Mouse (Mus musculus): ENCODE data around the gene Pik3r2. TPM values are rescaled to one million over a fixed set of nuclear protein-coding genes. Genes with fewer than 3 reads are reported as not detected.

Pik3r2 gene
- polyA plus RNA-seq, 1 experiment from 2014 or later = 112 TPM

- 92% methylated on average over 7 of the region's 7 CpGs for WGBS
- Histone ChIP-seq H3K9ac (ENCODE audit: low read depth, low read length) (no peak overlapping the region), H3K27me3 (ENCODE audit: control insufficient read depth, insufficient read depth, low read depth, low read length) (peaks cover 4% of the 10 kb centered on the region), H3K9me3 (replicated peaks; ENCODE audit: control insufficient read depth, low read length, poor library complexity, severe bottlenecking) (no peaks in the 10 kb centered on the region), H3K36me3 (ENCODE audit: control insufficient read depth, insufficient read depth, low read length) (peaks cover 35% of the 10 kb centered on the region), H3K4me3 (ENCODE audit: low read depth, low read length) (no peak overlapping the region), H3K4me2 (ENCODE audit: low read length) (no peak overlapping the region), H3K27ac (ENCODE audit: low read length) (no peak overlapping the region), H3K4me1 (ENCODE audit: control insufficient read depth, insufficient read depth, low read length) (peaks cover 36% of the 10 kb centered on the region)
- ATAC-seq = no peak
Observed at GRCm38 (mm10) chr8:70771217-70771616, 5.3 kb downstream of the Pik3r2 start.

GRCm38 (mm10) chr8:70770748-70771147, 5.8 kb downstream of the Pik3r2 start:
- Histone ChIP-seq H3K4me2 (ENCODE audit: low read length) (no peak overlapping the region), H3K27me3 (ENCODE audit: control insufficient read depth, insufficient read depth, low read depth, low read length) (peaks cover 4% of the 10 kb centered on the region), H3K36me3 (ENCODE audit: control insufficient read depth, insufficient read depth, low read length) (peaks cover 35% of the 10 kb centered on the region), H3K9ac (ENCODE audit: low read depth, low read length) (no peak overlapping the region), H3K4me1 (ENCODE audit: control insufficient read depth, insufficient read depth, low read length) (peaks cover 39% of the 10 kb centered on the region), H3K4me3 (ENCODE audit: low read depth, low read length) (no peak overlapping the region), H3K27ac (ENCODE audit: low read length) (no peak overlapping the region), H3K9me3 (replicated peaks; ENCODE audit: control insufficient read depth, low read length, poor library complexity, severe bottlenecking) (no peaks in the 10 kb centered on the region)
- ATAC-seq = no peak
- 96% methylated on average over 13 of the region's 13 CpGs for WGBS

GRCm38 (mm10) chr8:70769858-70770257, 6.7 kb downstream of the Pik3r2 start:
- 72% methylated on average over 12 of the region's 12 CpGs for WGBS
- Histone ChIP-seq H3K9me3 (replicated peaks; ENCODE audit: control insufficient read depth, low read length, poor library complexity, severe bottlenecking) (no peaks in the 10 kb centered on the region), H3K4me2 (ENCODE audit: low read length) (no peak overlapping the region), H3K27me3 (ENCODE audit: control insufficient read depth, insufficient read depth, low read depth, low read length) (peaks cover 4% of the 10 kb centered on the region), H3K9ac (ENCODE audit: low read depth, low read length) (peak overlapping the region; percentile 25; the same call in 1 of the 2 replicates), H3K27ac (ENCODE audit: low read length) (no peak overlapping the region), H3K4me1 (ENCODE audit: control insufficient read depth, insufficient read depth, low read length) (peaks cover 31% of the 10 kb centered on the region), H3K36me3 (ENCODE audit: control insufficient read depth, insufficient read depth, low read length) (peaks cover 35% of the 10 kb centered on the region), H3K4me3 (ENCODE audit: low read depth, low read length) (no peak overlapping the region)
- ATAC-seq = no peak

GRCm38 (mm10) chr8:70769359-70769758, 7.2 kb downstream of the Pik3r2 start:
- no peak overlapping the region for H3K9ac ChIP-seq (ENCODE audit: low read depth, low read length)
- 5% methylated on average over 26 of the region's 26 CpGs for WGBS
- no peaks in the 10 kb centered on the region for H3K9me3 ChIP-seq (replicated peaks; ENCODE audit: control insufficient read depth, low read length, poor library complexity, severe bottlenecking)
- H3K27me3 ChIP-seq (ENCODE audit: control insufficient read depth, insufficient read depth, low read depth, low read length) = peaks cover 4% of the 10 kb centered on the region
- H3K4me3 ChIP-seq (ENCODE audit: low read depth, low read length) = no peak overlapping the region
- H3K36me3 ChIP-seq (ENCODE audit: control insufficient read depth, insufficient read depth, low read length) = peaks cover 35% of the 10 kb centered on the region
- peak; percentile 73 for ATAC-seq
- H3K27ac ChIP-seq (ENCODE audit: low read length) = no peak overlapping the region
- no peak overlapping the region for H3K4me2 ChIP-seq (ENCODE audit: low read length)
- peaks cover 26% of the 10 kb centered on the region for H3K4me1 ChIP-seq (ENCODE audit: control insufficient read depth, insufficient read depth, low read length)

- Histone ChIP-seq H3K9ac (ENCODE audit: low read depth, low read length) (no peak overlapping the region), H3K27ac (ENCODE audit: low read length) (no peak overlapping the region), H3K4me3 (ENCODE audit: low read depth, low read length) (no peak overlapping the region), H3K36me3 (ENCODE audit: control insufficient read depth, insufficient read depth, low read length) (peaks cover 35% of the 10 kb centered on the region), H3K9me3 (replicated peaks; ENCODE audit: control insufficient read depth, low read length, poor library complexity, severe bottlenecking) (no peaks in the 10 kb centered on the region), H3K27me3 (ENCODE audit: control insufficient read depth, insufficient read depth, low read depth, low read length) (peaks cover 4% of the 10 kb centered on the region), H3K4me2 (ENCODE audit: low read length) (no peak overlapping the region), H3K4me1 (ENCODE audit: control insufficient read depth, insufficient read depth, low read length) (peaks cover 22% of the 10 kb centered on the region)
- WGBS = 89% methylated on average over 16 of the region's 16 CpGs
- peak; percentile 10; the same call in 1 of the 2 replicates for ATAC-seq
Observed at GRCm38 (mm10) chr8:70768956-70769355, 7.6 kb downstream of the Pik3r2 start.

GRCm38 (mm10) chr8:70768231-70768776, 8.2 kb downstream of the Pik3r2 start:
- no peak overlapping the region for H3K9ac ChIP-seq (ENCODE audit: low read depth, low read length)
- peaks cover 16% of the 10 kb centered on the region for H3K4me1 ChIP-seq (ENCODE audit: control insufficient read depth, insufficient read depth, low read length)
- H3K9me3 ChIP-seq (replicated peaks; ENCODE audit: control insufficient read depth, low read length, poor library complexity, severe bottlenecking) = no peaks in the 10 kb centered on the region
- no peak for ATAC-seq
- H3K27ac ChIP-seq (ENCODE audit: low read length) = no peak overlapping the region
- peaks cover 35% of the 10 kb centered on the region for H3K36me3 ChIP-seq (ENCODE audit: control insufficient read depth, insufficient read depth, low read length)
- 95% methylated on average over 32 of the region's 32 CpGs for WGBS
- no peak overlapping the region for H3K4me3 ChIP-seq (ENCODE audit: low read depth, low read length)
- no peak overlapping the region for H3K4me2 ChIP-seq (ENCODE audit: low read length)
- peaks cover 4% of the 10 kb centered on the region for H3K27me3 ChIP-seq (ENCODE audit: control insufficient read depth, insufficient read depth, low read depth, low read length)

GRCm38 (mm10) chr8:70767503-70767902, 9.0 kb downstream of the Pik3r2 start:
- no peak overlapping the region for H3K9ac ChIP-seq (ENCODE audit: low read depth, low read length)
- no peak overlapping the region for H3K4me2 ChIP-seq (ENCODE audit: low read length)
- no peaks in the 10 kb centered on the region for H3K9me3 ChIP-seq (replicated peaks; ENCODE audit: control insufficient read depth, low read length, poor library complexity, severe bottlenecking)
- no peak for ATAC-seq
- no peak overlapping the region for H3K27ac ChIP-seq (ENCODE audit: low read length)
- H3K4me1 ChIP-seq (ENCODE audit: control insufficient read depth, insufficient read depth, low read length) = peaks cover 11% of the 10 kb centered on the region
- 77% methylated on average over 6 of the region's 6 CpGs for WGBS
- H3K36me3 ChIP-seq (ENCODE audit: control insufficient read depth, insufficient read depth, low read length) = peaks cover 35% of the 10 kb centered on the region
- H3K4me3 ChIP-seq (ENCODE audit: low read depth, low read length) = no peak overlapping the region
- peaks cover 4% of the 10 kb centered on the region for H3K27me3 ChIP-seq (ENCODE audit: control insufficient read depth, insufficient read depth, low read depth, low read length)

- H3K4me3 ChIP-seq (ENCODE audit: low read depth, low read length) = peak overlapping the region; percentile 12; the same call in 1 of the 2 replicates
- no peak for ATAC-seq
- 10% methylated on average over 21 of the region's 21 CpGs for WGBS
- no peak overlapping the region for H3K27ac ChIP-seq (ENCODE audit: low read length)
- H3K4me2 ChIP-seq (ENCODE audit: low read length) = peak overlapping the region; percentile 48
- peaks cover 28% of the 10 kb centered on the region for H3K36me3 ChIP-seq (ENCODE audit: control insufficient read depth, insufficient read depth, low read length)
- peaks cover 4% of the 10 kb centered on the region for H3K27me3 ChIP-seq (ENCODE audit: control insufficient read depth, insufficient read depth, low read depth, low read length)
- peak overlapping the region; percentile 50 for H3K9ac ChIP-seq (ENCODE audit: low read depth, low read length)
- peaks cover 11% of the 10 kb centered on the region for H3K4me1 ChIP-seq (ENCODE audit: control insufficient read depth, insufficient read depth, low read length)
- H3K9me3 ChIP-seq (replicated peaks; ENCODE audit: control insufficient read depth, low read length, poor library complexity, severe bottlenecking) = no peaks in the 10 kb centered on the region
Observed at GRCm38 (mm10) chr8:70766571-70767440, 9.7 kb downstream of the Pik3r2 start.

Measured in midbrain, embryonic 16.5 days (tissue).